Mouse (Mus musculus) cortical plate, adult 2 months (tissue): Measurements from ENCODE around the gene Plet1.

Experiments used
- CTCF ChIP-seq: fragments of 200-500 bp; IDR thresholded peaks from 2 replicates; pipeline ENCODE4 v1.5.1; 2011; ENCODE audit warnings: mild to moderate bottlenecking, control low read depth, low read length; ENCODE audit not compliant: insufficient read depth; ENCODE audit errors: extremely low read depth
- POLR2A ChIP-seq: fragments of 200-500 bp; IDR thresholded peaks from 2 replicates; pipeline ENCODE4 v1.6.1; 2011; ENCODE audit warnings: mild to moderate bottlenecking, low read length, control low read depth; ENCODE audit not compliant: insufficient read depth; ENCODE audit errors: extremely low read depth

- TF ChIP-seq CTCF (no peak), POLR2A (no peak)
These were observed 57.9 kb downstream of the Plet1 start for GRCm38 (mm10) chr9:50552206-50552605.
